Mouse (Mus musculus) cerebellum, adult (tissue): ENCODE measurements around the gene Nxt1.
A peak's percentile ranks its signal among the peaks of the same experiment; 100 is the strongest.

Experiments used
- ATAC-seq: cut with Nextera tagmentation; 2 replicates; pipeline ENCODE4 v1.9.2; 2017; ENCODE audit warnings: mild to moderate bottlenecking, moderate library complexity, mixed read lengths; ENCODE audit not compliant: insufficient number of reproducible peaks, low FRiP score, low TSS enrichment

Gene Nxt1

DNA sequence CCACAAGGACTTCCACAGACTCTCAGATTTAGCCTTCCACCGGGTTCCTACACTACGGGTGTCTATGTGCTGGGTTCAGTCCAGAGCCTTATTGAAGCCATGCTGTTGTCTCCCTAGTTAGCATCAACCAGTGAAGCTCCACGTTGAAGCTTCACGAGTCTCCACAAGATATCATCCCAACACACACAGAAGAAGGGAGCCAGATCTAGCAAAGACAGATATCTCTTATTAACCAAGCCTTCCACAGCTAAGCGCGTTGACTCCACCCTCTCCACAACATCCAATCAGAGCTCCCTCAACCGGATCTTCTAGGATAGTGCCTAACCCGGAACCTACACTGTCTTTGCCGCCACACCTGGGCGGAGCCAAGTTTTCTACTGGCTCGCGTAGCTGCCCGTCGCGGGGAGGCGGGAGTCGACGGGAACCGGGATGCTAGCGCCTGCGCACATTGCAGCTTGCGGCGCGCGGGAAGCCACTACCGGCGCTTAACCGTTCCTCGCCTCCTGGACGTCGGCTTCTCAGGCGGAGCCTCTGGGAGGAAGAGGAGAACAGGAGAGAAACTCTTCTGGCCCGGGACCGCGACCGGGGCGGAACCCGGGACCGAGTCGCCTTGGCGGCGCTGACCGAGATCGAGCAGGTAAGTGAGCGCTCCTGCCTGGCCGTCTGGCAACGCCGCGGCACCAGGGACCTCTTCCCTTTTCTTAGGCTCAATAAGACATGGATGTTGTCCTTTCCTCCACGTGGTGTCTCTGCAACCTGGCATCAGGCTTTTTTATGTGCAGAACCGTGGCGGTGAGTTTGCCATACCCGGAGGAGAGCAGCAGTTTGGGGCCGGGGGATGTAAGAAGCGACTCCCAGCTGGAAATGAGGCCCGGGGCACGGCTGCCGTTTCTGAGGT, at the start of gene Nxt1:
Gene Nxt1, plus strand, starts transcription at position 403 of the 898 bp plus-strand sequence.
- ATAC-seq, result peak; percentile 99

DNA sequence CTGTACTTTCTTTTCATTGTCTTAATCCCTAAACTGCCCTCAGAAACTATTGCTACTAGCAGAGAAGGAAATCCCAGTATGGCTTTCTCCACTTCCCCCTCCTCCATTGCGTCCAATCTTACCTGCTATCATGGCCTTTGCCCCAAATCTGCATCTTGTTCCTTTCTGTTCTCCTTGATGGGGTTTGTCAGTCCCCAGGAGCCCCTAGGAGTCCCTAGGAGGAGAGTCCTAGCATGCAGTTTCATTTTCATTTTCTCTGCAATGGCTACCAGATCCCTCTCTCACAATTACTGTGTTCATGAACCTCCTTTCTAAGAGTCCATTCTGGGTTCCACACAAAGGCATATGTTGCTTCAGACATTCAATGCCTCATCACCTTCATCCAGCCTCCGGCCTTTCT, 49.3 kb upstream of the Nxt1 start:
- ATAC-seq, result no peak

DNA sequence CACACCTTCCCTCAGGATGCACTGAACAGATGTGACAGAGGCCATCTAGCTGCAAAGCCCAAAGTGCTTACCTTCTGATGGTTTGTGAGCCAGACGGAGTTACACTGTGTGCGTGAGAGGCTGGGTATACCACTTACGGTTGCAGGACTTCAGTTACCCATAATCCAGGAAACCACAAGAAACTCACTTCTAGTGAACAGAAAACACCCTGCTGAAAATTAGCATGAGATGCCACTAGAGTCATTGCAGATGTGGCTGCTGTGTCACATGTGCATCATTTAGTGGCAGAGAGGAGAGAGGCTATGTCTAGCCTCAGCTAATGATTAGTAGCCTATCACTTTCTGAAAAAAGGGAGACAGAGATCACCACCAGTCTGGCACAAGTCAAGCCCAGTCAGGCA, 47.9 kb upstream of the Nxt1 start:
- no peak for ATAC-seq

DNA sequence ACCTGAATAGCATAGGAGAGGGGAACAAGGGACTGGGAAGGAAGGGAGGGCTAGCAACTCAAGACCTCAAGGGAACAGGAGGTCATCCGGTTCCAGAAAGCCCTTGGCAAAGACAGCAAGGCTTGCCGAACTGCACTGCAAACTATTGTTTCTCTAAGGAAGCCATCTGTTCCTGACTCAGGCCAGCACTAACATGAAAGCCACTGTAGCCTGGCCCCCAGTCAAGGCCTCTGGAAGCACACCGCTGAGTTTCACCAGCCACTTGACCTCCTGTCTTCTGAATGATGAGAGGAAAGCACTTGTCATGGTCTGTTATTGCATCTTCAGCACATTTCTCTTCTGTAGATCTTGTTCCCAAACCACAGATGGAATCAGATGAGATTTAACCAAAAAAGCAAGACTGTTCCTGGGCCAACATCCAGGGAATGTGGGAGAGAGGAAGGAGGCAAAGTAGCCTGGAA, 45.4 kb upstream of the Nxt1 start:
- no peak for ATAC-seq

DNA sequence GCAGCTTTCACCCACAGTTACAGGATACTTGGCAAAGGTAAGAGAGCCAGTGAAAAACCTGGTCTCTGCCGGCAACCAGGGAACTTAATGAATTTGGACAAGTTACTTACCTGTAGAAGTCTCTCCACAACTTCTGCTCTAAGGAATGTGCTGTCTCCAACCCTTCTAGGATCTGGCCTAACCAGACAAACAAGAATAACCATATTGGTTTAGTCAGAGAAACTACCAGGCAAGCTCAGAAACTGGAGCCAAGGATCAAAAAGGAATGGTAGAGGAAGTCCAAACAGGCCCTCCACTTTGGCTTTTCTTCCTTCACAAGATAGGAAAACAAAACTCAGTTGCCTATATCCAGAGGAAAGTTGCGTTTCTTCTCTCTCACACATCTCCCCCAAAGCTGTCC, 41.4 kb upstream of the Nxt1 start:
- no peak for ATAC-seq

DNA sequence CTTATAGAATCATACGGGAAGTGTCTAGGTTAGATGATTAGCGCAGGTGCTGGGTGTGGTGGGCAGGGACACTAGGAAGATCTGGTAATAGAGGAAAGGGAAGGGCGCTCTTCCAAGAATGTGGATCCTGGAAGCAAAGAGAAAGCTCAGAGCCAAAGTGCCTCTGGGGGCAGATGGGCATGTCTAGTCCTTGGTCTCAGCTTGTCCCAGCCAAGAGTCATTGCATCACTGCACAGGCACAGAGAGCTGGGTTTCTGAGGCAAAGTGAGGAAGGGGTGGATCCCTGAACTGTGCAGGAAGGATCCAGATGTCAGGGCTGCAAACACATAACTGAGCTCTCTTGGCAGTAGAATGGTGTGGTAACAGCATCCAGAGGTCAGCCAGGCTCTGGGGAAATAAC, 40.8 kb upstream of the Nxt1 start:
- ATAC-seq, result no peak

DNA sequence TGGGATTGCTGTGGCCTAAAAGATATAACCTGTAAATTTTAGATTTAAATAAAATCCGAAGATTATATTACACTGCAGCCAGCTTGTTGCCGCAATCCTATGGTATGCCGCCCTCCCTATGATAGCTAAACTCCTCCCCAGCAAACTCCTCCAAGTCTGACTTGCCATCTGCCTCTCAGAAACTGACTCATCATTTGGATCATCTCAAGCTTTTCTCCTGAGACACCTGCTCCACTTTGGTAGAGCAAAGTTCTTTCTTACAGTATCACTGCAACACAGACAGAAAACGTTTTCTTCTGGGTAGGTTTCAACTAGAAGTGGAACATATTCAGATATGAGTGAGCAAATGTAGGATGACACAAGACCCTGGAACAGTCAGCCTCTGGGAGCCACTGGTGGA, 37.9 kb upstream of the Nxt1 start:
- no peak for ATAC-seq

DNA sequence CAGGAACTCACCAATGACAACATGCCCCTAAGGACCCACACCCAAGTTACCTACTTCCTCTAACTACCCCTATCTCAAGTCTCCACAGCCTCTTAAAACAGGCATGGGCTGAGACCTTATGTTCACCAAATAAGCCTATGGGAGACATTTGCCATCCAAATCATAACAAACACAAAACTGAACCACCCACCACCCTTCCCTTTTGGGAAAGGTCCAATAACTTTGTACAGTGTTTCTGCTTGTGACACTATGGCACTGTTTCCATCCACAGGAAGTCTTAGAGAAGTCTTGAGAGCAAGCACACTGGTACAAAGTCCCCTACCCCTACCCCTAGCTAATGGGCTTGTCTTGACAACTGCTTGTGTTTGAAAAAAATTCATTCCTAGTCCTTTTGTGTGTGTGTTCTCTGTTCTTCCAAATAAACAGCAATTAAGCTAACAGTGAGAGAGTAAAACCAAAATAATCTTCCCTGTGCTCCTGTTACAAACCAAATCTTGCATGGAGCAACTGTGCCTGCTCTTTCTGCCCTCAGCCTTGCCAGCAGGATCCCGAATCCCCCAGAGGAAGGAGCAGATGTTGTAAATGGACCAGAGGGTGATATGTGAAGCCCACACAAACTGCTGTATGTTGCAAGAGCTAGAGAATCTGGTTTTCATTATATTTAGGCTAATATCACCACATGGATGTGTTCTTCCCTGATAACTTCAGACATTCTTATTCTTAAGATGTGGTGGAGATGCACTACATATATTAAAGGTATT, 29.6 kb upstream of the Nxt1 start:
- ATAC-seq, result no peak

DNA sequence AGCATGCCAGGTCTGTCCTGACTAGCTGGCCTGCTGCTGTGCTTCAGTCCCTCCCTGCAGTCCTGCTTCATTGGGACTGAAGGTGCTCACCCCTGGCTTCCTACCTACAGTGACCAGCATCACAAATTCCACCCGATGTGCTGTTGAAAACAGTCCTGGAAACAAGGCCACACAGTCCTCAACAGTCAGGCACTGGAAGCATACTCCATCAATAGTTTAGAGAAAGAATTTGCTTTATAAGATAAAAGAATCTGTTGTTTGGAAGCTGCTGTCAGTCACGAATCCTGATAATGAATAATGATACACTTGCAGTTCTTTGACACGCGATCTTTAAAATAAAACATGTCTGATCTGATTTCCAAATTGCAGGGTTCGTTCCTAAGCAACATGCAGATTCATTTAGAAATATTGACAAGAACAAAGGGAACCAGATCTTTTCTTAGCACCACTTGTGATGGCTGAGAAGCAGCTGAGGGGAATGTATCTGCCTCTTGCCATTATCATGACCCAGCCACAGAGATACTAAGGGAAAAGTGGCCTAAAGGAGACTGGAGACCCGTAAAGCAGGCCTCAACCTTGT, 27.9 kb upstream of the Nxt1 start:
- no peak for ATAC-seq

DNA sequence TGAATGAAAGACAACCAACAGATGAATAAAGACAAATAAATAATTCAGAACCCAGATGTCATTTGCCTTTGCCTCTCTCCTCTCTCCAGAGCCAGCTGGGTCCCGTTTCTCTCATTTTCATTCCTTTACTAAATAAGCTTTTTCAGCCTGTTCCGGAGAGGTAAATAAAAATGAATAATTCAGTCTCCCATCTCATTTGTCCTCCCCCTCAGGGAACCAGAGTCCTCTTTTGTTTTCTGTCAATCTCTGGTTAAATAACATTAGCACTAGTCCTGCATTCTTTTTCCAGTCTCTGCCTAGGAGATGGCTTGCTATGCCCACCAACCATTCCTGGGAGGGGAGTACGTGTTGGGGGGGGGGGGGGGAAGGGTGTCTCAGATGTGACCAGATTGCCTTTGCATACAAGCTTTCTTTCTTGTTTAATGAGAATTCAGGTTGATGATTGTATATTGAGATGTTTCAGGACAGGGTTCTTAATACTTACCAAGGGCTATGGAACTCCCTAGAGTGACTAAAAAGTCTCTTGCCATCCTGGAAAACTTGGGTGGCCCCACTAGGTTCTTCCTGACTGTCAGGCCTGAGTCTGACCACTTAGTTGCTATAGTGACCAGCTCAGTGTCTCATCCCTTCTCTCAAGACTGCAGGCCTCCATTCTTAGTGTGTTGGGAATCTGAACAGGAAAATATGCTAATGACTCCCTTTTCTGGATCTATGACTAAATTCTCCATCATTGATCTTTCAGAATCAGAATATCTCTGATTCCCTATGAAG, 21.6 kb upstream of the Nxt1 start:
- no peak for ATAC-seq

DNA sequence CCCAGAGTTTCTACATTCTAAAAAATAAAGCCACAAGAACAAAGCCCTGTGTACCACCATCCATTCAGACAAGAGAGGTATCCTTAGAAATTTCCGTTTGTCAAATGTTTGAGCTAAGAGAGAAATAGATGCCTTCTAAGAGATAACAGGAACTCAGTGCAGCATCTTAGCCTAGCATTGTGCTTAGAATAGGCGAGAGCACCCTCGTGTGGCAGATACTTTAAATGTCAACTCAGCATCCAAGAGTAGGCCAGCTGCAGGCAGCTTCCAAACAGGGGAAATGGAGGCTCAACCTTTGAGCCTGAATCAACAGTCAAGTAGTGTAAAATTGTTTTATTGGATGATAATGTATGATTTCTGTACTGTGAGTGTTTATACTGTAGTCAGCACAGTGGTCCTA, 17.4 kb upstream of the Nxt1 start:
- ATAC-seq, result peak; percentile 78; the same call in 1 of the 2 replicates

DNA sequence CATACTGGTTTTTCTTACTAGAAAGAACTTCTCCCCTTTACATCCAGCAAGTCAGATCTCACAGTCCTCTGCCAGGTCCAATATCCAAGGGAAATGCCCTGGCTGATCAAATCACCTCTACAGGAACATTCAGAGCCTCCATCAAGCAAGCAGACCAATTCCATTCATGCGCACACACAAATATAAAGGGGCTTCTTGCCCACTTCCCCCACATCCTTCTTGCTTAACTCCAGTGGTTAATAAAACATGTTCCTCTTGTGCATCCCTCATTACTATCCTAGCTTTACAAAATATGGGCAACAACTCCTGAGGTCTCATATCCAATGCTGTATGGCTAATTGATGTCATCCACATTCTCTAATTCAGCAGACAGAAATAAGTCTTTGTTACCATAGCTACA, 8.9 kb upstream of the Nxt1 start:
- ATAC-seq, result no peak

DNA sequence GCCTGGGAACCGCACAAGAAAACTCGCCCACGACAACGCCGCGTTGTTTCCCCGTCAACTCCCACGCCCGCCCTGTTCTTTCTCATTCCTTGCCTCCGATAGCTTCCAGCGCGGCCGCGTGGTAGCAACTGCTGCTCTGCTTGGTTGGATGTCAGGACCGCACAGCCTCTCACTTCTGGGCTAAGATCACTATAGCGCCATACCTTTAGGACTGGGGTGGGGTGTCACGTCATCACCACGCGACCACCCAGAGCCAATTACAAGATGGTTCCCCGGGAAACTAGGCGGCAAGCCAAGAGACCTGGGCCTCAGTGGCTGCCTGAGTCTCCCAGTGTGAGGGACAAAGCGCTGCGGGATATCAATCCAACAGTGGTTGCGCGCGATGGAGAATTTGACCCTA, 5.4 kb downstream of the Nxt1 start:
- ATAC-seq, result no peak

DNA sequence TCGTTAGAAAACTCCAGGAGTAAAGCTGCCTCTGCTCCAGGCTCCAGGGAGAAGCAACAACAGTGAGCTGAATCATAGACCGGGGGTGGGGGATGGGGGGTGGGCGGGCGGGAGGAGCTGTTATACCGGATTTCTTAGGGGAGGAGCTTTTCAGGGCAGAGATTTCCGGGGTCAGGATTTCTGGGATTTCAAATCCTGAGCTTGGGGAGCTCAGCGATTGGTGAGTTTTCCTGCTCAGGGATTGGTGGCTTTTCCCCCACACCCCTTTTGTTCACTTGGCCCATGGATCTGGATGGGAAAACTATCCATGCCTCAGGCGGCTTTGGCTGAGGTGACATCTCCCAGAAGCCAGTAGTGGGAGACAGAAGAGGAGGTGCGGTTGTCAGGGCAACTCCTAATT, 6.9 kb downstream of the Nxt1 start:
- no peak for ATAC-seq

DNA sequence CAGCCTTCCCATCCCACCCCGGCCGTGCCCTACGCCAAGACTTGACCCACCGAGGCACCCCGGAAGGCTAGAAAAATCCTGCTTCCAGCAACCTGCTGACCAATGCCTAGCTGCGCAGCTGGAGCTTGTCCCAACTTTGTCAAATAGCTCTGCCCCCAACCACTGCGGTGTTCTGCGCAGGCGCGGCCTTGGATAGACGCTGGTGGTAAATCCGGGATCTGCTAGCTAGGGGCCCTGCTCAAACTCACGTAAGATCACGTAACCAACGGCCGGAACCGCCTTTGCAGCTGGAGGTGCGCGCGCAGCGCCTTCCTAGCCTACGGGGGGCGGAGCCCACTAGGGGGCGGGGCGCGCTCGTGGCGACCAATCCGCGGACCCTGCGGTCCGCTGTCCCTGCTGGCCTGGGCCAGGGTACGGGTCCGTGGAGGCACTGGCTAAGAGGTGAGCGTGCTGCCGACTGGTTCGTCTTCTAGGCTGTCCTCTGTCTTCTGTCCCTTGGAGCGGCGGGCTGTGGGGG, 8.4 kb downstream of the Nxt1 start, which contains the start of gene Gzf1:
Gene Gzf1, plus strand, starts transcription at position 249 of the 517 bp plus-strand sequence.
- peak; percentile 93 for ATAC-seq

DNA sequence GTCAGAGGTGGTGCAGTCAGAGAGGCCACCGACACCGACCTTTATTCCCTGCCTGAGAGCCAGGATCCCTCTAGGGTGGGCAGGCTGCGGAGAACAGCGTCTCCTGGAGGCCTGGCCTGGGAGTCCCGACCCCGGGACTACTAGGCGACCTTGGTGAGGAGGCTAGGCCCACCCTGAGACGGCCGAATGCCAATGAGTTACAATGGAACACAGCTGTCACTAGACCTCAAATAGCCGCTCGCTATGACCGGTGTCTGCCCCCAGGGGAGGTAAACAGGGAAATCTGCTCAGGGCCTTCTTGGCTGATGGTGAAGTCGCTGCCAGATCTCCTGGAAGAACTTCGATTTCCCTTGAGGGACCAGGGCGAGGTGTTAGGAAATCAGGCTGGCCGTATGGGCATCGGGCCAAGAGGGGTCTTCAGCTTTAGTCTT, 9.1 kb downstream of the Nxt1 start:
- peak; percentile 15 for ATAC-seq

DNA sequence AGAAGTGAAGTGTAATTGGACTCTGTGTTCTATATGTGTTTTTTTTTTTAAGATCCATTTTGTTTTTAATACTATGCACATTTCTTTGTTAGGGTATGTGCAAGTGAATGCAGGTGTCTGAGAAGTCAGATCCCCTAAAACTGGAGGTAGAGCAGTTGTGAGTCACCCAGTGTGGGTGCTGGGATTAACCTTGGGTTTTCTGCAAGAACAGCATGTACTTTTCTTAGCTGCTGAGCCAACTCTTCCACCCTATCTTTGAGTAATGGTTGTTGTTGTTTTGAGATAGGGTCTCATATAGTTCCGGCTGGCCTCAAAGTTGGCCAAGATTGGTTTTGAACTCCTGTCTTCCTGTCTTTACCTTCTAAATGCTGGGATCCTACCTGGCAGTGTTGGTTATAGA, 10.6 kb downstream of the Nxt1 start:
- no peak for ATAC-seq

DNA sequence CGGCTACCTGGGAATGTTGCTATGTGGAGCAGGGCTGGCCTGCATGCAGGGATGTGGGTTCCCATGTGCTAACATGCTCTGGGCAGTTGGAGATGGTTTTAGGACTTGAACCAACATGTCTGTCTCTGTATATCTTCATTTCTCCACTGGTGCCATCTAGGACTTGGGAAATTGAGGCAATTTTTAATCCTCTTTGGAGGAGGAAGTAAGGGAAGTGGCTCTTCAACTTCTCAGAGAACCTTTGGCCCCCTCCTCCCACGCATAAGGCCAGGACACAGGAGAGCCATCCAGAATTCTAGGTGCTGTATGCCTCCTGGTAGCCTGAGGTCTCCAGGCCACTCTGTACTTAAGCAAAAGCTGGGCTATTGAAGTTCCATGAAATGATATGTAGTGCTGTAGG, 12.6 kb downstream of the Nxt1 start:
- no peak for ATAC-seq

DNA sequence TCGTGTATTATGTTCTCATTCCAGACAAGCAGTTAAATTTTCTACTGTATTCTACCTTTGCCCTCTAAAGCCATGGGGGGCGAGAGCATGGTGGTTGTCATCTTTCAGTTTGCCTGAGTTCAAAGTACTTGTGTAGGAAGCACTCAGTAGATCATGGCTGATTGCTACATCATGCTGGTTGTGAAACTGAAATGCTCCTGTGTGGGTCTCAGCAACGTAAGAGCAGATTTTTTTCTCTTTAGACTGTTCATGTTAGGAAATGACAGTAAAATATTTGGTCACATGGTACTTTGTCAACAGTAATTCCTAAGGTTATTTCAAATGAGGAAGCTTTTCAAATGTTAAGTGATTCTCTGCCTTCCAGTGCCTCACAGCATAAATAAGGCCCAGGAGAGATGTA, 13.3 kb downstream of the Nxt1 start:
- no peak for ATAC-seq

DNA sequence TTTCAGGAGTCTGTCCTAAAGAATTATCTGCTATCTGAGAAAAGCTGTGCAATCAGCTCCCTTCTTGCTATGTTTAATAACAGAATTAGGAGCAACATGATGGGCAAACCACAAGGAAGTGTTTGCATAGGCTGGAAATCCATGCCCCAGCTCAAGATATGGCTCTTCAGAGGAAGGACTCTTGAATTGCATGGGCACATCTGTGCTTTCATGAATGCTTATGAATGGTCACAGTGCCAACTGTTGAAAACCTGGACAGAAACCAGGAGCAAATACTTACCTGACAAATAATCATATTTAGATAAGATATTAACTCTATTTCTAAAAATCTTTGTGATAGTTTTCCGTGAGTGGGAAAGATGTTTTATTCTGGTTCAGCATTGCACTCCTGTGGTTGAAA, 14.5 kb downstream of the Nxt1 start:
- no peak for ATAC-seq
